Mouse (Mus musculus): ENCODE measurements at regions not wholly inside any gene's neighbourhood (a gene's known extent, or its start where the extent isn't known, plus 50 kb on each side); places are given as distances from the start of the nearest gene placed in this dataset.

- H3K27ac ChIP-seq (replicated peaks; ENCODE audit: low read depth, low read length): no peak overlapping the region
- no peaks in the 10 kb centered on the region for H3K4me1 ChIP-seq (ENCODE audit: control insufficient read depth, insufficient read depth, low read length)
- no peaks in the 10 kb centered on the region for H3K27me3 ChIP-seq (ENCODE audit: control insufficient read depth, insufficient read depth, low read length)
- DNase-seq: peak; percentile 39
- no peak overlapping the region for H3K9ac ChIP-seq (replicated peaks; ENCODE audit: low read length)
- no peak overlapping the region for H3K4me2 ChIP-seq (ENCODE audit: low read length)
- H3K9me3 ChIP-seq (ENCODE audit: control insufficient read depth, low read length): no peaks in the 10 kb centered on the region
- H3K36me3 ChIP-seq (ENCODE audit: control insufficient read depth, insufficient read depth, low read length): no peaks in the 10 kb centered on the region
- 77% methylated on average over 3 of the region's 3 CpGs for WGBS
- no peak overlapping the region for H3K4me3 ChIP-seq (replicated peaks; ENCODE audit: low read depth, low read length)
- no peak for ATAC-seq (ENCODE audit: low FRiP score, low TSS enrichment)
Observed at GRCm38 (mm10) chr11:56442381-56442780, 401.6 kb upstream of the Nmur2 start.

GRCm38 (mm10) chr11:56441071-56441470 lies 400.3 kb upstream of the Nmur2 start:
- Histone ChIP-seq H3K4me1 (ENCODE audit: control insufficient read depth, insufficient read depth, low read length) (no peaks in the 10 kb centered on the region), H3K27ac (replicated peaks; ENCODE audit: low read depth, low read length) (no peak overlapping the region), H3K4me2 (ENCODE audit: low read length) (no peak overlapping the region), H3K9me3 (ENCODE audit: control insufficient read depth, low read length) (no peaks in the 10 kb centered on the region), H3K27me3 (ENCODE audit: control insufficient read depth, insufficient read depth, low read length) (no peaks in the 10 kb centered on the region), H3K9ac (replicated peaks; ENCODE audit: low read length) (no peak overlapping the region), H3K4me3 (replicated peaks; ENCODE audit: low read depth, low read length) (no peak overlapping the region), H3K36me3 (ENCODE audit: control insufficient read depth, insufficient read depth, low read length) (no peaks in the 10 kb centered on the region)
- 41% methylated on average over 2 of the region's 2 CpGs for WGBS
- ATAC-seq (ENCODE audit: low FRiP score, low TSS enrichment): no peak
- DNase-seq: peak; percentile 19

GRCm38 (mm10) chr11:56431089-56431488 lies 390.3 kb upstream of the Nmur2 start:
- no peak overlapping the region for H3K4me2 ChIP-seq (ENCODE audit: low read length)
- H3K4me1 ChIP-seq (ENCODE audit: control insufficient read depth, insufficient read depth, low read length): no peaks in the 10 kb centered on the region
- 91% methylated on average over 3 of the region's 3 CpGs for WGBS
- no peaks in the 10 kb centered on the region for H3K27me3 ChIP-seq (ENCODE audit: control insufficient read depth, insufficient read depth, low read length)
- H3K27ac ChIP-seq (replicated peaks; ENCODE audit: low read depth, low read length): no peak overlapping the region
- no peak for ATAC-seq (ENCODE audit: low FRiP score, low TSS enrichment)
- DNase-seq: no peak
- H3K9me3 ChIP-seq (ENCODE audit: control insufficient read depth, low read length): no peaks in the 10 kb centered on the region
- H3K36me3 ChIP-seq (ENCODE audit: control insufficient read depth, insufficient read depth, low read length): no peaks in the 10 kb centered on the region
- no peak overlapping the region for H3K4me3 ChIP-seq (replicated peaks; ENCODE audit: low read depth, low read length)
- H3K9ac ChIP-seq (replicated peaks; ENCODE audit: low read length): no peak overlapping the region

- no peak for ATAC-seq (ENCODE audit: low FRiP score, low TSS enrichment)
Observed at GRCm38 (mm10) chr11:56384761-56385160, 344.0 kb upstream of the Nmur2 start.

GRCm38 (mm10) chr11:56377535-56377934 lies 336.7 kb upstream of the Nmur2 start:
- Histone ChIP-seq H3K36me3 (ENCODE audit: control insufficient read depth, insufficient read depth, low read length) (no peaks in the 10 kb centered on the region), H3K4me1 (ENCODE audit: control insufficient read depth, insufficient read depth, low read length) (no peaks in the 10 kb centered on the region), H3K27me3 (ENCODE audit: control insufficient read depth, insufficient read depth, low read length) (no peaks in the 10 kb centered on the region), H3K9ac (replicated peaks; ENCODE audit: low read length) (no peak overlapping the region), H3K27ac (replicated peaks; ENCODE audit: low read depth, low read length) (no peak overlapping the region), H3K9me3 (ENCODE audit: control insufficient read depth, low read length) (no peaks in the 10 kb centered on the region), H3K4me3 (replicated peaks; ENCODE audit: low read depth, low read length) (no peak overlapping the region), H3K4me2 (ENCODE audit: low read length) (no peak overlapping the region)
- ATAC-seq (ENCODE audit: low FRiP score, low TSS enrichment) (no peak), DNase-seq (peak; percentile 8)
- WGBS: 55% methylated on average over 5 of the region's 5 CpGs

More at GRCm38 (mm10) chr11:56384761-56385160, 344.0 kb upstream of the Nmur2 start:
- no peaks in the 10 kb centered on the region for H3K36me3 ChIP-seq (ENCODE audit: control insufficient read depth, insufficient read depth, low read length)
- H3K9ac ChIP-seq (replicated peaks; ENCODE audit: low read length): no peak overlapping the region
- H3K27me3 ChIP-seq (ENCODE audit: control insufficient read depth, insufficient read depth, low read length): no peaks in the 10 kb centered on the region
- no peak overlapping the region for H3K4me2 ChIP-seq (ENCODE audit: low read length)
- H3K9me3 ChIP-seq (ENCODE audit: control insufficient read depth, low read length): no peaks in the 10 kb centered on the region
- no peak overlapping the region for H3K4me3 ChIP-seq (replicated peaks; ENCODE audit: low read depth, low read length)
- H3K4me1 ChIP-seq (ENCODE audit: control insufficient read depth, insufficient read depth, low read length): no peaks in the 10 kb centered on the region
- no peak overlapping the region for H3K27ac ChIP-seq (replicated peaks; ENCODE audit: low read depth, low read length)
- no peak for DNase-seq
- 81% methylated on average over 1 of the region's 1 CpGs for WGBS

GRCm38 (mm10) chr11:56374329-56374728 lies 333.5 kb upstream of the Nmur2 start:
- H3K4me1 ChIP-seq (ENCODE audit: control insufficient read depth, insufficient read depth, low read length): no peaks in the 10 kb centered on the region
- H3K4me3 ChIP-seq (replicated peaks; ENCODE audit: low read depth, low read length): no peak overlapping the region
- no peaks in the 10 kb centered on the region for H3K9me3 ChIP-seq (ENCODE audit: control insufficient read depth, low read length)
- H3K27ac ChIP-seq (replicated peaks; ENCODE audit: low read depth, low read length): no peak overlapping the region
- ATAC-seq (ENCODE audit: low FRiP score, low TSS enrichment) (no peak), DNase-seq (no peak)
- 86% methylated on average over 6 of the region's 6 CpGs for WGBS
- H3K36me3 ChIP-seq (ENCODE audit: control insufficient read depth, insufficient read depth, low read length): no peaks in the 10 kb centered on the region
- no peaks in the 10 kb centered on the region for H3K27me3 ChIP-seq (ENCODE audit: control insufficient read depth, insufficient read depth, low read length)
- no peak overlapping the region for H3K9ac ChIP-seq (replicated peaks; ENCODE audit: low read length)
- no peak overlapping the region for H3K4me2 ChIP-seq (ENCODE audit: low read length)

- 70% methylated on average over 4 of the region's 4 CpGs for WGBS
- Histone ChIP-seq H3K4me1 (ENCODE audit: control insufficient read depth, insufficient read depth, low read length) (no peaks in the 10 kb centered on the region), H3K27me3 (ENCODE audit: control insufficient read depth, insufficient read depth, low read length) (no peaks in the 10 kb centered on the region), H3K27ac (replicated peaks; ENCODE audit: low read depth, low read length) (no peak overlapping the region), H3K4me2 (ENCODE audit: low read length) (no peak overlapping the region), H3K36me3 (ENCODE audit: control insufficient read depth, insufficient read depth, low read length) (no peaks in the 10 kb centered on the region), H3K4me3 (replicated peaks; ENCODE audit: low read depth, low read length) (no peak overlapping the region), H3K9ac (replicated peaks; ENCODE audit: low read length) (no peak overlapping the region), H3K9me3 (ENCODE audit: control insufficient read depth, low read length) (no peaks in the 10 kb centered on the region)
- DNase-seq (no peak), ATAC-seq (ENCODE audit: low FRiP score, low TSS enrichment) (no peak)
Observed at GRCm38 (mm10) chr11:56373624-56374023, 332.8 kb upstream of the Nmur2 start.

- Histone ChIP-seq H3K27me3 (ENCODE audit: control insufficient read depth, insufficient read depth, low read length) (no peaks in the 10 kb centered on the region), H3K9me3 (ENCODE audit: control insufficient read depth, low read length) (no peaks in the 10 kb centered on the region), H3K9ac (replicated peaks; ENCODE audit: low read length) (no peak overlapping the region), H3K27ac (replicated peaks; ENCODE audit: low read depth, low read length) (0 out of 2 replicates have a peak overlapping the region, but pooled peaks have one; percentile 16), H3K4me1 (ENCODE audit: control insufficient read depth, insufficient read depth, low read length) (no peaks in the 10 kb centered on the region), H3K4me2 (ENCODE audit: low read length) (no peak overlapping the region), H3K4me3 (replicated peaks; ENCODE audit: low read depth, low read length) (no peak overlapping the region), H3K36me3 (ENCODE audit: control insufficient read depth, insufficient read depth, low read length) (no peaks in the 10 kb centered on the region)
- ATAC-seq (ENCODE audit: low FRiP score, low TSS enrichment) (no peak), DNase-seq (peak; percentile 16)
- 54% methylated on average over 2 of the region's 2 CpGs for WGBS
Observed at GRCm38 (mm10) chr11:56357690-56358089, 316.9 kb upstream of the Nmur2 start.

GRCm38 (mm10) chr11:56351798-56352366 lies 311.1 kb upstream of the Nmur2 start:
- Histone ChIP-seq H3K27me3 (ENCODE audit: control insufficient read depth, insufficient read depth, low read length) (no peaks in the 10 kb centered on the region), H3K9me3 (ENCODE audit: control insufficient read depth, low read length) (no peaks in the 10 kb centered on the region), H3K36me3 (ENCODE audit: control insufficient read depth, insufficient read depth, low read length) (no peaks in the 10 kb centered on the region), H3K4me3 (replicated peaks; ENCODE audit: low read depth, low read length) (no peak overlapping the region), H3K27ac (replicated peaks; ENCODE audit: low read depth, low read length) (no peak overlapping the region), H3K4me1 (ENCODE audit: control insufficient read depth, insufficient read depth, low read length) (no peaks in the 10 kb centered on the region), H3K9ac (replicated peaks; ENCODE audit: low read length) (no peak overlapping the region), H3K4me2 (ENCODE audit: low read length) (no peak overlapping the region)
- WGBS: 65% methylated on average over 7 of the region's 7 CpGs
- DNase-seq (no peak), ATAC-seq (ENCODE audit: low FRiP score, low TSS enrichment) (no peak)

Measured in midbrain, embryonic 14.5 days (tissue).